Mouse (Mus musculus): ENCODE results near the gene 4921504E06Rik.

Gene 4921504E06Rik

GRCm38 (mm10) chr2:19505744-19506143, 48.0 kb downstream of the 4921504E06Rik start:
- DNase-seq (ENCODE audit: low spot score) = no peak

GRCm38 (mm10) chr2:19490262-19490661, 63.5 kb downstream of the 4921504E06Rik start:
- no peak for DNase-seq (ENCODE audit: low spot score)

GRCm38 (mm10) chr2:19461940-19462339, 91.8 kb downstream of the 4921504E06Rik start:
- no peak for DNase-seq (ENCODE audit: low spot score)

- peak; percentile 65 for DNase-seq (ENCODE audit: low spot score)
These were observed 94.9 kb downstream of the 4921504E06Rik start for GRCm38 (mm10) chr2:19458785-19459184.

- DNase-seq (ENCODE audit: low spot score) = no peak
These were observed 97.7 kb downstream of the 4921504E06Rik start for GRCm38 (mm10) chr2:19455857-19456482.

GRCm38 (mm10) chr2:19455228-19455627, 98.5 kb downstream of the 4921504E06Rik start:
- DNase-seq (ENCODE audit: low spot score) = peak; percentile 58

GRCm38 (mm10) chr2:19452531-19453055, 101.1 kb downstream of the 4921504E06Rik start:
- DNase-seq (ENCODE audit: low spot score) = peak; percentile 21

GRCm38 (mm10) chr2:19449308-19449707, 104.4 kb downstream of the 4921504E06Rik start:
- DNase-seq (ENCODE audit: low spot score) = no peak

GRCm38 (mm10) chr2:19448042-19448700, 105.5 kb downstream of the 4921504E06Rik start:
- peak; percentile 83 for DNase-seq (ENCODE audit: low spot score)

- DNase-seq (ENCODE audit: low spot score) = peak; percentile 29
These were observed 107.0 kb downstream of the 4921504E06Rik start for GRCm38 (mm10) chr2:19446746-19447145.

- peak; percentile 40 for DNase-seq (ENCODE audit: low spot score)
These were observed 107.7 kb downstream of the 4921504E06Rik start for GRCm38 (mm10) chr2:19445871-19446501.

GRCm38 (mm10) chr2:19444931-19445831, 108.5 kb downstream of the 4921504E06Rik start, which contains the start of gene Ptf1a:
Gene Ptf1a, plus strand, starts transcription at chr2:19445663.
- peak; percentile 46 for DNase-seq (ENCODE audit: low spot score)

GRCm38 (mm10) chr2:19444346-19444745, 109.4 kb downstream of the 4921504E06Rik start:
- no peak for DNase-seq (ENCODE audit: low spot score)

- peak; percentile 19 for DNase-seq (ENCODE audit: low spot score)
These were observed 121.9 kb downstream of the 4921504E06Rik start for GRCm38 (mm10) chr2:19431614-19432323.

- DNase-seq (ENCODE audit: low spot score) = peak; percentile 65
These were observed 122.5 kb downstream of the 4921504E06Rik start for GRCm38 (mm10) chr2:19431186-19431585.

GRCm38 (mm10) chr2:19430746-19431145, 123.0 kb downstream of the 4921504E06Rik start:
- DNase-seq (ENCODE audit: low spot score) = peak; percentile 58

GRCm38 (mm10) chr2:19429691-19430690, 123.7 kb downstream of the 4921504E06Rik start:
- peak; percentile 42 for DNase-seq (ENCODE audit: low spot score)

- peak; percentile 82 for DNase-seq (ENCODE audit: low spot score)
These were observed 124.7 kb downstream of the 4921504E06Rik start for GRCm38 (mm10) chr2:19429031-19429430.

- DNase-seq (ENCODE audit: low spot score) = no peak
These were observed 130.6 kb downstream of the 4921504E06Rik start for GRCm38 (mm10) chr2:19423086-19423485.

- no peak for DNase-seq (ENCODE audit: low spot score)
These were observed 131.5 kb downstream of the 4921504E06Rik start for GRCm38 (mm10) chr2:19422226-19422625.
